Mouse (Mus musculus): ENCODE results near the gene Tspan33.
"Not testable (repeated sequence)": the region's sequence is repeated elsewhere in the genome, so short reads cannot be mapped to it uniquely, and the experiment has no call there.

The Tspan33 gene

GRCm38 (mm10) chr6:29693953-29694352 lies at the start of gene Tspan33:
TSS of gene Tspan33 (plus strand) at chr6:29694222.
- DNase-seq (ENCODE audit: low read depth): peak; percentile 54

DNA sequence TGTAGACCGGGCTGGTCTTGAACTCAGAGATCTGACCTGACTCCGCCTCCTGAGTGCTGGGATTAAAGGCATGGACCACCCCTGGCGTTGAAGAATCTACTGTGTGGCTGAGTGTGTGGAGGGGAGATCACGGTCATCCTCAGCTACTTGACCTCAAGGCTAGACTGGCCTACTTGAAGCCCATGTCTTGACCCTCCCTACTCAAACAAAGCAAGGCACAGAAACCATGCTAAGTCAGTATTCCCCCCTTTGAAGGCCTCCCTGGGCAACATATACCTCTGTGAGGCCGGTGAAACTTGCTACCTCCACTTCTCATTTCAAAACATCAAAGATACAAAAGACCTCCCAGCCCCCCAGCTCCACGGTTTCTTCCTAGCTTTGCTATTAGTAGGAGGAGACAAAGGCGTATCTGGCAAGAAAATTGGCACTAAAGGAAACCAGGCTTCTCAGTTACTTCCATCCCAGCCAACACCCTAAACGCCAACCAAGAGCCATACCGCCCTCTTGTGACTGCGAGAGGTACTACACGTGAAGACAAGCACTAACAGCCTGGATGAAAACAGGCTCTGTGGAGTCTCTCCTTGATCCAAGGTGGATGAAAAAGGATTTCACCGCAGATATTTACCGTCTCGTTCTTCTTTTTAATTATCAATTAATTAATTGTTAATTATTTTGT lies 44.4 kb upstream of the Tspan33 start:
- DNase-seq (ENCODE audit: low read depth): peak; percentile 67

- no peak for DNase-seq (ENCODE audit: low read depth)
These were observed 43.9 kb upstream of the Tspan33 start for GRCm38 (mm10) chr6:29650170-29650549.

DNA sequence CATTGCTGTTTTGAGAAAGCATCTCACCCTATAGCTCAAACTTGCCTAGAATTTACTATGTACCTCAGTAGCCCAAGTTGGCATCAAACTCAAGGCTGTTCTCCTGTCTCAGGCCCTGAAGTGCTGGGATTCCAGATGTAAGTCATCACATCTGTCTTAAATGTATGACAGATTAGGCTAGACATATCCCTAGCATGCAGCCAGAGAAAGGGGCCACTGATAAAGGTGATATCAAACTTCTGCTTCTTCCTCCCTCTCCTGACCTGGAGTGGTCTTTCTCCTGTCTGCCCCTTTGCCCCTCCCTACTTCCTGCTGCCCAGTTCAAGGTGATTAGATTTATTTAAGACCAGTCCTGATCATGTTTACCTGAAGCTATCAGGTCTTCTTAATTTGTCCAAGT lies 40.8 kb upstream of the Tspan33 start:
- no peak for DNase-seq (ENCODE audit: low read depth)

- DNase-seq (ENCODE audit: low read depth): no peak
These were observed 35.2 kb upstream of the Tspan33 start for GRCm38 (mm10) chr6:29658626-29659475.

DNA sequence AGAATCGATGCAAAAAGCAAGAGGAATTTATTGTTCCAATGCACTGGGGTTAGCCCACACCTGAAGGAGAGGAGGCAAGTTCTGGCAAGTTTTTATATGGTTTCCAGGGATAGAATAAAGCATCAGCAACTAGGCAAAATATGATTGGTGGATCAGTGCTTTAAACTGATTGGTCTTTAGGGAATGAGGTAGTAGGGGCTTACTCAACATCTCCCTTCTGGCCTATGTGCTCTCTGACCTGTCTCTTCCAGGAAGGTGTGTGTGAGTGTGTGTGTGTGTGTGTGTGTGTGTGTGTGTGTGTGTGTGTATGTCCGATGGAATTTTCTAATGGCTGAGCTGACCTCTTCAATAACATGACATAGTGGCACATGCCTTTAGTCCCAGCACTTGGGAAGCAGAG lies 34.1 kb upstream of the Tspan33 start:
- no peak for DNase-seq (ENCODE audit: low read depth)

DNA sequence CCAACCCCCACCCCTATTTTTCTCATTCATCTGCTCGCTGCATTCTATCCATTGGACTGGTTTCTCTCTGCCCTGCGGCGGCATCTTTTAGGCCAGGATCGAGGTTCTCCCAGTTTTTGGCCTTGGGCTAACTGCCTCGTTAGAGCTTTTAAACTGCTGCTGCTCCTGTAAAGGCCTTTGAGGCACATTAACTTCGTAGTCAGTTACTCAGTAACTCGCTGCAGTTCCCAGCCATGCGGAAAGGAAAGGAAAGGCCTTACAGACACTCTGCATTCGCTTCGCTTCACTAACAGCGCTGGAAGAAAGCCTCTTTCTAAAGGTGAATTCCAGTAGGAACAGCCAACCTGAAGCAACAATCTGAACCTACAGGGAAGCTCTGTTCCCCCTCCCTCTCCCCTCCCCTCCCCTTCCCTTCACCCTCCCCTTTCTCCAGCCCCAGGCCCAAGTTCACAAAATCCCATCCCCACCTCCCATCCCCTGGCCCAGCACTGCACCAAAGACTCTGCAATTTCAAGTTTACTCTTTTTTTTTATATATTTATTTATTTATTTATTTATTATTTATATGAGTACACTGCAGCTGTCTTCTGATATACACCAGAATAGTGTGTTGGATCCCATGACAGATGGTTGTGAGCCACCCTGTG lies 33.2 kb upstream of the Tspan33 start:
- no peak for DNase-seq (ENCODE audit: low read depth)

- no peak for DNase-seq (ENCODE audit: low read depth)
These were observed 26.8 kb upstream of the Tspan33 start for GRCm38 (mm10) chr6:29667266-29667665.

- no peak for DNase-seq (ENCODE audit: low read depth)
These were observed 22.3 kb upstream of the Tspan33 start for GRCm38 (mm10) chr6:29671741-29672140.

- DNase-seq (ENCODE audit: low read depth): no peak
These were observed 21.2 kb upstream of the Tspan33 start for GRCm38 (mm10) chr6:29672563-29673411.

GRCm38 (mm10) chr6:29673739-29674138 lies 20.3 kb upstream of the Tspan33 start:
- no peak for DNase-seq (ENCODE audit: low read depth)

DNA sequence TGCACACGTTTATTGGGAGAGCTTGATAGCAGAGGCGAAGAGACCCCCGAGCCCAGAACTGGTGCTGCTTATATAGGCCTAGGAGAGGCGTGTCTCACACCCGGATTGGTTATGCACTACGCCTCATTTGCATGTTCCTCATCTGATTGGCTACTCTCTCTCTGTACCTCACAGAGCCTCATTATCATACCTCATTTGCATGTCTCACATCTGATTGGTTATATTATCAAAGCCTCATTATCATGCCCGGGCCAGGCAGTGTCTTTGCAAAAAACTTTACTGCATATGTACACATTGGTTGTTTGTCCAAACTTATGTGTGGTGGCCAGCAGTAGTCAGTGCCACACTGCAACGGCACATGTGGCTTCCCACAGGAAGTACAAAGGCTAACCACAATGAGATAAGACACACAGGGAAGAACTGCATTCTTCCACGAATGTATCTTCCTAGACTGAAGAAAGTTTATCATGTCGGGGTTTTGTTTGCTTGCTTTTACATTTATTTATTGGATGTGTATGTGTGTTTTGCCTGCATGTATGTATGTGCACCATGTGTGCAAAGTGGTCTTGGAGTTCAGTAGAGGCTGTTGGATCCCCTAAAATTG lies 14.0 kb upstream of the Tspan33 start:
- DNase-seq (ENCODE audit: low read depth): not testable (repeated sequence)

DNA sequence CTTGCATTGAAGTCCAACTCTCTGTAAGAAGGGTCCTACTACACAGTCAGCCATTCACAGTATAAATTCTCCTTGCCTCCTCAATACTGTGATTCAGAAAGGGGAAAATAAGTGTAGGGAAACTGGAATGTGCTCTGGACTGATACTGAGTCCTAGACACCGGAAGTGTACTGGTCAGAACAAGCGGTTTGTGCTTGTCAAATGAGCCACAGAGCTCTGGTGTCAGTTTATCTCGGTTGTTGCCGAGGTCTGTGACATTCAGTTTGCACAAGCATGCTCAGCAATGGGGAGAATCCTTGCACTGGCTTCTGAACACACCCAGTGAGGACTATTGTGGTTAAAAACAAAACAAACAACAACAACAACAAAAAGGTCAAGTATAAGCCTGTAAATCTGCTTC lies 12.2 kb upstream of the Tspan33 start:
- no peak for DNase-seq (ENCODE audit: low read depth)

- DNase-seq (ENCODE audit: low read depth): no peak
These were observed 9.3 kb upstream of the Tspan33 start for GRCm38 (mm10) chr6:29684686-29685085.

GRCm38 (mm10) chr6:29685952-29686351 lies 8.1 kb upstream of the Tspan33 start:
- peak; percentile 1 for DNase-seq (ENCODE audit: low read depth)

DNA sequence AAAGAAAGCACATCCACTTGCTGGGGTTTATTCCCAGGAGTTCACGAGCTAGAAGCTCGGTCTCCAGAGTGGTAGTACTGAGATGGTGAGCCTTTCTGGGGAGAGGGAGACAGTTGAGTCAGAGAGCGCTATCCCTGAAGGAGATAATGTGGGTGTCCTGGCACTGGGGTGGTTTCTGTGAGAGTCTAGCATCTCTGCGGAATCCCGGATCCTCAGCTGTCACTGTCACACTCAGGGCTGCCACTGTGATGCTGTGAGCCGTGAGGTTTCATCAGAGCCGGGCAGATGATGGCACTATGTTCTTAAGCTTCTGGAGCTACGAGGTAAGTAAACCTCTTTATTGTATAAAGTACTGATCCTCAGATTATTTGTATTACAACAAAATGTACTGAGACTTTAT lies 4.6 kb upstream of the Tspan33 start:
- no peak for DNase-seq (ENCODE audit: low read depth)

- no peak for DNase-seq (ENCODE audit: low read depth)
These were observed 610 bp downstream of the Tspan33 start for GRCm38 (mm10) chr6:29694375-29695289.

DNA sequence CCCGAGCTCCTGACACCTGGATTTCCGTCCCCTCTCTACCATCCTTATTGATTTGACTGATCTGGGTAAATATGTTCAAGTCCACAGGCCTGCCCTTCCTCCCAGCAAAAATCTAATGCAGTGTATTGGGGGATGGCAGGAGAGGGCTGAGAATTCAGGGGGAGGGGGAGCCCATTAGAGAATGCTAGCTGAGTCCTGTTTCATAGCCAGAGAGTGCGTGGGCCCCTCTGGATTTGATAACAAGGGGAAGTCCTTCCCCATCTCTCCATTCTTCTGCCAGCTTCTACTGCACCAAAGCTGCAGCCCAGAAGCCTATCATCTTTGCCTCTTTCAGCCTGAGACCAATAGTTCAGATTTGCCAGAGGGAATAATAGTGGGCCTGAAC lies 1.3 kb downstream of the Tspan33 start:
- DNase-seq (ENCODE audit: low read depth): no peak

GRCm38 (mm10) chr6:29695975-29696374 lies 2.0 kb downstream of the Tspan33 start:
- no peak for DNase-seq (ENCODE audit: low read depth)

DNA sequence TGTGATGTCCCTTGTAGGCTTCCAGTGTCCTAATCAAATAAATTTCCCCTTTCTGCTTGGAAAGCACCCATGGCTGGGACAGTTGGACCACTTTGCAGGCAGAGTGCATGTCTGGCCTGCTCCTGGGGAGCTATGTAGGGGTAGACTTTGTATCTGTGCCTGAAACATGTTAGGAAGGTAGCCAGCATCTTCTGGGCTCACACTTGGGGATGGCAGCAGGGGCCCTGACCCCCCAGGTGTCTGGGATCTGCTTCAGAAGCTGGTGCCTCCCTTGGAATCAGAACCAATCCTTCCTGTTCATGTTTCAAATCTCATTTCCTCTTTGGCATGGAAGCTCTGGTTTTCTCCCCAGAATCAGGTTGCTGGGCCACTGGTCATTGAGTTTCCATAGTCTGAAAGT lies 3.1 kb downstream of the Tspan33 start:
- no peak for DNase-seq (ENCODE audit: low read depth)

DNA sequence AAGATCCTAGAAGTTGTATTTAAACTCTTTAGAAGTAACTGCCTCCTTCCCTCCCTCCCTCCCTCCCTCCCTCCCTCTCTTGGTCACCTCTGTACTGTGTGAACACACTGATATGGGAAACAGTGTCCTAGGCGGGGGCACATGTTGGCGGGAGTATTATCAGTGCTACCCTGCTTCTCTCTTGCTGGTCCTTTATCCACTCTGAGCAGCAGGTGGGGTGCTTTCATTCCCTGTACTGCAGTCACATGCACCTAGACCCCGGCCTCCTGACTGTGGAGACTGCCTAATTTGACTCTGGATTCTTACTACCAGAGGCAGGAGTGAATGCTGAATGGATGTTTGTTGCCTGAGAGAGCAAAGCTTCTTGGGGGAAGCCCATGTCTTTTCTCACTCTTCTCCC lies 3.5 kb downstream of the Tspan33 start:
- no peak for DNase-seq (ENCODE audit: low read depth)
